Mouse (Mus musculus): ENCODE data around the gene Duxbl1. TPM values are rescaled to one million over a fixed set of nuclear protein-coding genes. Genes with fewer than 3 reads are reported as not detected.
"Not testable (repeated sequence)": the region's sequence is repeated elsewhere in the genome, so short reads cannot be mapped to it uniquely, and the experiment has no call there.

Gene Duxbl1
- polyA plus RNA-seq, 1 experiment = 0.54 TPM

DNA sequence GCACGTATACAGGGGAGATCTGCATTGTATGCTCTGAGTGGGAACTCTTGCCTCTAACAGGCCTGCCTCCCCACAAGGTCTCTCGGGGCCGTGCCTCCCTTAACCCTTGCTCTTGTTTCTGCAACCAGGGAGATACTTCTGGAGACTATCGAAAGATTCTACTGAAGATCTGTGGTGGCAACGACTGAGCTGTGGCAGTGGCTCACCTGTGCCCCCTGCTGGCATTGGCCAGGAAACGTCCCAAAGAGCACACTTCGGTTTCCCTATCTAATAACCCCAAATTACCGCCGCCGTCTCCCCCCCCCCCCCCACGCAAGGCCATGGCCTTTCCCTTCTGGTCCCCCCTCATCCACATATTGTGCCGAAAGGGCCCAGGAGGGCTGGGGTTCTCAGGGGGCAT lies 47.3 kb downstream of the Duxbl1 start:
- H3K36me3 ChIP-seq (ENCODE audit: control insufficient read depth, insufficient read depth, low read length); H3K4me1 ChIP-seq (replicated peaks; ENCODE audit: control insufficient read depth, insufficient read depth, low read length); H3K4me3 ChIP-seq (ENCODE audit: control insufficient read depth, insufficient read depth, low read length); DNase-seq; H3K27me3 ChIP-seq (ENCODE audit: control insufficient read depth, insufficient read depth, low read length); H3K27ac ChIP-seq (ENCODE audit: control insufficient read depth, insufficient read depth, low read length): not testable (repeated sequence)
- no CpG with 5 or more reads among the region's 12 CpGs for WGBS

DNA sequence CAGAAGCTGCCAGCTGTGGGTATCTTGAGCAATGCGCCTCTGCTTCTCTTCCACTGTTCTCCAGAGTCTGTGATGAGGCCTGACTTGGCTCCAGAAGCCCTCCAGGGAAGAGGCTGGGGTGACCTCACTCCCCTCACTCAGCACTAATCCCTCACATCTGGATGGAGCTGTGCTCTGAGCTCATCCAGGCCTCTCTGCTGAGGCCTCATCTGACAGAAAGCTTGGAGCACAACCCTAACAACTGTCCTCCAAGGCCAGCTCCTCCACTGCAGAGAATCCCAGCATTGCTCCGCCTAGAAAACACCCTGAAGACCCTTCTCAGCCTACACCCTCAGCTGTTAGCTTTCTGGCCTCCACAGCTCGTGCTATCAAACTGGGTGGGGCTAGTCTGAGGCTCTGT lies 56.0 kb downstream of the Duxbl1 start:
- DNase-seq; H3K27ac ChIP-seq (ENCODE audit: control insufficient read depth, insufficient read depth, low read length); H3K4me1 ChIP-seq (replicated peaks; ENCODE audit: control insufficient read depth, insufficient read depth, low read length); H3K27me3 ChIP-seq (ENCODE audit: control insufficient read depth, insufficient read depth, low read length); H3K4me3 ChIP-seq (ENCODE audit: control insufficient read depth, insufficient read depth, low read length); H3K36me3 ChIP-seq (ENCODE audit: control insufficient read depth, insufficient read depth, low read length): not testable (repeated sequence)
- WGBS = no CpG with 5 or more reads among the region's 3 CpGs

DNA sequence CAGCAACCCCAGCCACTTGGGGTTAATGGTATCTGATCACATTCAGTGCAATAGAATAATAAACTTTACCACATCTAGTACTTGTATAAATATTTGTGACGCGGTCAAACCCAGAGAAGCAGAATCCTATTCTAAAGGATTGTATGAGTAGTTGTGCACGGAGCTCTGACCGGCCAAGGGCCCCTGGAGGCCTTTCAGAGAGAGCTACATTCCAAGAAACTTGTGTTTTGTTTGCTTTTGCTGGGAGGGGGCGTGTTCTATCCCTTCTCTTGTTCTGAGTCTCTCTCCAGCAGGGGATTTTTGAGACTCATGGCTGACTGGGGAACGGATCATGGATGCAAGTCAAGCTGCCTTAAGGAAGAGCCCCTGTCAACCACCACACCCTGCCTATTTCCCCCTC lies 57.1 kb downstream of the Duxbl1 start:
- H3K4me3 ChIP-seq (ENCODE audit: control insufficient read depth, insufficient read depth, low read length); H3K4me1 ChIP-seq (replicated peaks; ENCODE audit: control insufficient read depth, insufficient read depth, low read length); DNase-seq; H3K27me3 ChIP-seq (ENCODE audit: control insufficient read depth, insufficient read depth, low read length); H3K36me3 ChIP-seq (ENCODE audit: control insufficient read depth, insufficient read depth, low read length); H3K27ac ChIP-seq (ENCODE audit: control insufficient read depth, insufficient read depth, low read length): not testable (repeated sequence)
- no CpG with 5 or more reads among the region's 6 CpGs for WGBS

Other genes with a start within 250 kb of the Duxbl1 start
- 26.2 and 28.9 TPM in 2 replicates for gene Zcchc24, start 209.5 kb upstream of the Duxbl1 start, polyA plus RNA-seq (2012; rRNA removed)
- 113 and 122 TPM in 2 replicates for gene Anxa11, start 136.4 kb upstream of the Duxbl1 start, polyA plus RNA-seq (2012; rRNA removed)
- 1.3 TPM in 1 of 2 replicates, not detected in the other for gene Plac9a, start 75.5 kb upstream of the Duxbl1 start, polyA plus RNA-seq (2012; rRNA removed)
- gene Tmem254a, start 50.9 kb upstream of the Duxbl1 start, polyA plus RNA-seq (2012; rRNA removed) = 2.4 and 3.5 TPM in 2 replicates
- gene Cphx1, start 40.3 kb upstream of the Duxbl1 start, polyA plus RNA-seq (2012; rRNA removed) = not detected in 2 replicates
- 49.9 and 59.0 TPM in 2 replicates for gene Gm9780, start 64.1 kb downstream of the Duxbl1 start, polyA plus RNA-seq (2012; rRNA removed)
- gene Tmem254c, start 88.8 kb downstream of the Duxbl1 start, polyA plus RNA-seq (2012; rRNA removed) = 19.0 and 27.1 TPM in 2 replicates
- not detected in 2 replicates for gene Cphx2, start 102.9 kb downstream of the Duxbl1 start, polyA plus RNA-seq (2012; rRNA removed)
- gene Cphx3, start 103.7 kb downstream of the Duxbl1 start, polyA plus RNA-seq (2012; rRNA removed) = not detected in 2 replicates
- 0.22 and 1.4 TPM in 2 replicates for gene Duxbl2, start 139.8 kb downstream of the Duxbl1 start, polyA plus RNA-seq (2012; rRNA removed)
- 4.3 and 12.3 TPM in 2 replicates for gene Plac9b, start 203.9 kb downstream of the Duxbl1 start, polyA plus RNA-seq (2012; rRNA removed)
- 19.6 and 20.7 TPM in 2 replicates for gene Tmem254b, start 228.5 kb downstream of the Duxbl1 start, polyA plus RNA-seq (2012; rRNA removed)

Measured in thymus, adult 2 months (tissue).